In genomic region chr1:151926141-151926540, GRCm38 (mm10) we compare ENCODE assay signal across 14 mouse cellular contexts.
DNase-seq lines count a peak whose midpoint lies in the region; ATAC-seq and TF ChIP-seq lines count a peak whose summit lies in the region.
"Had no signal": no experiment of that assay in that cellular context is flagged by ENCODE, and none has a peak within 500 bp of the region (broad histone marks: within the 10 kb centered on the region; RNA-seq: fewer than 3 reads in every experiment).

No protein-coding gene starts in this region.

- no peak overlapping the region for H3K4me2 ChIP-seq in hindbrain, embryonic 13.5 days
- H3K4me2 ChIP-seq: embryonic facial prominence, embryonic 15.5 days; heart, embryonic 12.5 days had no signal

- peak overlapping the region; percentile 48 for H3K27ac ChIP-seq in hindbrain, embryonic 13.5 days
- H3K27ac ChIP-seq in hindbrain, embryonic 10.5 days: no peak overlapping the region
- H3K27ac ChIP-seq in liver, adult 2 months (replicated peaks; ENCODE audit: insufficient read depth, low read depth, low read length): no peak overlapping the region
- H3K27ac ChIP-seq in MEL (ENCODE audit: control insufficient read depth, low read depth, low read length): no peak overlapping the region
- H3K27ac ChIP-seq: embryonic facial prominence, embryonic 15.5 days; liver, embryonic 14.5 days had no signal

- H3K27me3 ChIP-seq in hindbrain, embryonic 13.5 days: no peaks in the 10 kb centered on the region
- no peaks in the 10 kb centered on the region for H3K27me3 ChIP-seq in hindbrain, embryonic 10.5 days (ENCODE audit: insufficient read depth, poor library complexity, severe bottlenecking)
- H3K27me3 ChIP-seq in liver, adult 2 months (ENCODE audit: control insufficient read depth, insufficient read depth, low read length): no peaks in the 10 kb centered on the region
- peaks cover 1 to 2% of the 10 kb centered on the region in 2 experiments; a peak in 3 of 4 replicates for H3K27me3 ChIP-seq in MEL (ENCODE audit: control insufficient read depth in 1 of 2, insufficient read depth in 2 of 2, low read length in 2 of 2)
- H3K27me3 ChIP-seq: embryonic facial prominence, embryonic 15.5 days; heart, embryonic 12.5 days had no signal

- no peak for ATAC-seq in hindbrain, embryonic 13.5 days (ENCODE audit: low FRiP score)
- ATAC-seq in megakaryocyte progenitor cell, adult 5-6 weeks (replicated peaks; ENCODE audit: poor library complexity): peak; percentile 90
- ATAC-seq: inflammation-experienced regulatory T-cells, adult 6 months had no signal

- no peak for TF ChIP-seq POLR2A in liver, adult 2 months (IDR thresholded peaks at IDR 0.05; ENCODE audit: extremely low read depth, insufficient read depth, low read length)
- no peak for TF ChIP-seq POLR2A in MEL (IDR thresholded peaks at IDR 0.05; ENCODE audit: control insufficient read depth in 1 of 2, insufficient read depth in 1 of 2, low read depth in 1 of 2, low read length in 2 of 2, poor library complexity in 1 of 2)

- TF ChIP-seq EP300 in MEL (IDR thresholded peaks at IDR 0.05; ENCODE audit: low read depth in 1 of 2, low read length in 2 of 2): no peak

- peak; percentile 4 for TF ChIP-seq RAD21 in MEL (IDR thresholded peaks at IDR 0.05; ENCODE audit: low read depth, low read length)

- H3K4me1 ChIP-seq in hindbrain, embryonic 13.5 days (replicated peaks): peaks cover 62% of the 10 kb centered on the region
- H3K4me1 ChIP-seq in hindbrain, embryonic 10.5 days (replicated peaks): peaks cover 12% of the 10 kb centered on the region; the same call in 1 of the 2 replicates
- no peaks in the 10 kb centered on the region for H3K4me1 ChIP-seq in liver, adult 2 months (ENCODE audit: control insufficient read depth, insufficient read depth, low read length)
- no peaks in the 10 kb centered on the region for H3K4me1 ChIP-seq in MEL (ENCODE audit: control insufficient read depth in 1 of 2, insufficient read depth in 2 of 2, low read length in 2 of 2)

- TF ChIP-seq CTCF in liver, adult 2 months (IDR thresholded peaks at IDR 0.05; ENCODE audit: low read depth, low read length): no peak
- no peak for TF ChIP-seq CTCF in MEL (IDR thresholded peaks at IDR 0.05 in 2 of 3, conservative IDR thresholded peaks at IDR 0.05 in 1 of 3; ENCODE audit: control insufficient read depth in 1 of 3, insufficient read depth in 1 of 3, low read depth in 2 of 3, low read length in 3 of 3, poor library complexity in 1 of 3, severe bottlenecking in 1 of 3)

- H3K9ac ChIP-seq in hindbrain, embryonic 13.5 days: no peak overlapping the region
- H3K9ac ChIP-seq in liver, adult 2 months (ENCODE audit: low read depth, low read length): no peak overlapping the region
- no peak overlapping the region for H3K9ac ChIP-seq in MEL (ENCODE audit: control insufficient read depth, low read depth, low read length, poor library complexity, severe bottlenecking)
- H3K9ac ChIP-seq: embryonic facial prominence, embryonic 15.5 days; heart, embryonic 12.5 days; liver, embryonic 14.5 days had no signal

- no peak for DNase-seq in hindbrain, embryonic 10.5 days (ENCODE audit: low spot score)
- DNase-seq in liver, adult 2 months (ENCODE audit: extremely low read depth, low read depth, low spot score): peak; percentile 7
- DNase-seq in liver (no peak), MEL (ENCODE audit: low read depth, low spot score) (no peak)
- no peak for DNase-seq in right cerebral cortex, postnatal 25 days
- DNase-seq: adrenal gland, postnatal 14 days; cerebellum, adult 8-10 months; thymus, postnatal 36 days had no signal

- no peaks in the 10 kb centered on the region for H3K9me3 ChIP-seq in hindbrain, embryonic 13.5 days
- no peaks in the 10 kb centered on the region for H3K9me3 ChIP-seq in hindbrain, embryonic 10.5 days
- no peaks in the 10 kb centered on the region for H3K9me3 ChIP-seq in MEL (replicated peaks; ENCODE audit: insufficient read depth, low read length)
- H3K9me3 ChIP-seq: embryonic facial prominence, embryonic 15.5 days; heart, embryonic 12.5 days had no signal

- no peak overlapping the region for H3K4me3 ChIP-seq in hindbrain, embryonic 13.5 days
- H3K4me3 ChIP-seq in hindbrain, embryonic 10.5 days: no peak overlapping the region
- no peak overlapping the region for H3K4me3 ChIP-seq in liver, adult 2 months (ENCODE audit: insufficient read depth, low read depth, low read length)
- no peak overlapping the region for H3K4me3 ChIP-seq in MEL (ENCODE audit: control insufficient read depth in 1 of 2, insufficient read depth in 1 of 2, low read depth in 2 of 2, low read length in 2 of 2)
- H3K4me3 ChIP-seq: embryonic facial prominence, embryonic 15.5 days; heart, embryonic 12.5 days had no signal

- H3K36me3 ChIP-seq in hindbrain, embryonic 13.5 days: no peaks in the 10 kb centered on the region
- H3K36me3 ChIP-seq in hindbrain, embryonic 10.5 days: no peaks in the 10 kb centered on the region
- no peaks in the 10 kb centered on the region for H3K36me3 ChIP-seq in liver, adult 2 months (ENCODE audit: control insufficient read depth, insufficient read depth, low read length)
- no peaks in the 10 kb centered on the region for H3K36me3 ChIP-seq in MEL (ENCODE audit: control insufficient read depth in 1 of 2, insufficient read depth in 2 of 2, low read length in 2 of 2)
- H3K36me3 ChIP-seq: embryonic facial prominence, embryonic 15.5 days; heart, embryonic 12.5 days had no signal

- 78% methylated on average over 4 of the region's 4 CpGs for WGBS in hindbrain, embryonic 13.5 days
- whole genome bisulfite sequencing in hindbrain, embryonic 10.5 days: 76% methylated on average over 4 of the region's 4 CpGs
- 54% methylated on average over 4 of the region's 4 CpGs for WGBS in liver, adult 2 months

- no peaks in the 10 kb centered on the region for H3K79me2 ChIP-seq in liver, adult 2 months (ENCODE audit: control insufficient read depth, insufficient read depth, low read length)
- H3K79me2 ChIP-seq in MEL (ENCODE audit: control insufficient read depth, insufficient read depth, low read length, poor library complexity): no peaks in the 10 kb centered on the region

TF ChIP-seq in MEL, 35 proteins besides CTCF, POLR2A, EP300 and RAD21:
- TF ChIP-seq USF1 (IDR thresholded peaks at IDR 0.05; ENCODE audit: low read depth, low read length) (no peak), SMC3 (IDR thresholded peaks at IDR 0.05; ENCODE audit: low read depth, low read length) (0 out of 2 replicates have a peak, but pooled peaks have one; percentile 16)
